Mouse (Mus musculus) neutrophil, adult 59 days (primary cell): ENCODE results near the gene Wdr83. TPM values are rescaled to one million over a fixed set of nuclear protein-coding genes. Genes with fewer than 3 reads are reported as not detected.

Experiments used
- total RNA-seq, 2 experiments: library from RNA; stranded (reverse); gene quantifications; 1 replicate in 1 of 2; 2 replicates in 1 of 2; pipeline ENCODE4 v1.2.4; 2023

Wdr83 gene
- total RNA-seq: 10 to 100 TPM in 1 of 2 experiments, 1 to 10 TPM in 1; 9.7 to 13.2 TPM

DNA sequence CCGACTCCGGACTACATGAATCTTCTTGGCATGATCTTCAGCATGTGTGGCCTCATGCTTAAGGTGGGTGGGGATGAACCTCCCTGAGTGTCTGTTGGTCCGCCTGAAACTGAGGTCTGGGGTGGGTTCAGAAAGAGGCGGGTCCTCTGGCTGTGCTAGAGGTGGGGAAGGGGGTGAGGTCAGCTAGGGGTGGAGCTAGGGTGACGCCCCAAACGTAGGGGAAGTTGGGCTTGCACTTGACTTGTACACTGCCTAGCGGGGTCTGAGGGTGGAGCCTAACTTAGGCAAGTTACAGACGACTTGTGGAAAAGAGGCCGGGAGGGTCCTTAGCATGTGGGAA, at the start of gene Wdr83:
Wdr83 (minus strand) TSS at position 91 of the 340 bp plus-strand sequence.

DNA sequence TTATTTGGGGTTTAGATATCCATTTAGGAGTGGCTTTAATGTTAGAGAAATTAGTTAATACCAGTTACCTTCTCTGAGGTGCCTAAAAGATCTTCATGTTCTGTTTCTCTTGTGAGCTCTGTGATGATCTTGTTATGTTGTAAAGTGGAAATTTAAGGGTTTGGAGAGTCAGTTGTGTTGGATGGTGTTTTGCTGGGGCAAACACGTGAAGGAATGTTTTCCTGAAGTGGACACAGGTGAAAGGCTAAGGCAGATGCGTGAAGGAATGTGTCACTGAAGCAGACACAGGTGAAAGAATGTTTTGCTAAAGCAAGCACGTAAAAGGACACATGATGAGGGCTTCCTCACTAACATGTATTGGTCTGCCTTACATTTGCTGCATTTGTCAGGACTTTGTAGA, 41.9 kb upstream of the Wdr83 start, which contains the start of gene Zfp791:
Zfp791 (minus strand) TSS at position 101 of the 400 bp plus-strand sequence.

GRCm38 (mm10) chr8:85083108-85083813, 2.2 kb upstream of the Wdr83 start, which contains the start of gene Man2b1:
Man2b1 (plus strand) TSS chr8:85083270.

GRCm38 (mm10) chr8:85080532-85081215, 432 bp downstream of the Wdr83 start, which contains the start of gene Wdr83os:
Wdr83os (plus strand) TSS chr8:85080740.

DNA sequence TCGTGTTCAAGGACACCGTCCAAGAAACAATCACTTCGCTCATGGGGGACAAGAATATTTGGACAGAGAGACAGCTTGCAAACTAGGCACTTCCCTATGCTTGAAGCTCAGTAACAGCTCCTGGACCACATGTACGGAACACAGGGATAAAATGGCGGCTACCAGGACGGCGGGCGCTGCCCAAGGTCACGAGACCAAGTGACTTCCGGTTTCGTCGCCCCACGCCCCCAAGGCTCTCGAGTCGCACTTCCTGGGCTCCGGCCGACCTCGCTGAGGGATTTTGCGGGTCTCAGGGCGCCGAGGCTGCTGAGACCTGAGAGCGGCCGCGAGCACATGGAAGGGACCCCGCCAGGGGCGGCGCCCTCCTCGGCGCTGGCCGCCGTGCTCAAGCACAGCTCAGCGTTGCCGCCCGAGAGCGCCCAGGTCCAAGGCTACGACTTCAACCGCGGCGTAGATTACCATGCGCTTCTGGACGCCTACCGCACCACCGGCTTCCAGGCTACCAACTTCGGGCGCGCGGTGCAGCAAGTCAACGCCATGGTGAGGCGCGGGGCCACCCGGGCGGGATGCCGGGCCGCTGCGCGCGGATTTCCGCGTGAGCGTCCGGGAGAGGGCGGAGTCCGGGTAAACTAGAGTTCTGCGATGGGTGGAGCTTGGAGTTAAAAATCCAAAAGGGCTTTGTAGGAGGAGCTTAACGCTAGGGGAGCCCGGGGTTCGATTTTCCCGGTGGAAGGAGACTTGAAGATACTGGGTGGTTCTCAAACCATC, 9.4 kb downstream of the Wdr83 start, which contains the start of gene Dhps:
Dhps (plus strand) TSS at position 244 of the 768 bp plus-strand sequence.

DNA sequence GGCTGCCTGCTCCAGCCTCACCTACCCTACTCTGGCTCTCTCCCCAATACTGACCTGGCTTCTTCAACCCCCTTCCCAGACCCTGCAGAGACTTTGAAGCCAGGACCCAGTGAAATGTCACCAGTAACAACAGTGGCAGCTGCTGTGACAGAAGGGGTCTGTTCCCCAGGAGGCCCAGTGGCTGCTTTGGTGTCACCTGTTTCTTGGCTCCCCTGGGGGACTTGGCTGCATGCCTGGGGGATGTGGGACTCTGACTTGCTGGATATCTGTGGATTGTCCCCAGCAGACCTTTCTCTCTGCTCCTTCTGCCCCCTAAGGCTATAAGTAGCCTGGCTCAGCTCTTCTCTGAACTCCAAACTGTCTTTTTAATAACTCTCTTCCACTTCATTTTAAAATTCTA, 13.1 kb downstream of the Wdr83 start, which contains the start of gene Gm5741:
Gm5741 (minus strand) TSS at position 1 of the 400 bp plus-strand sequence.

DNA sequence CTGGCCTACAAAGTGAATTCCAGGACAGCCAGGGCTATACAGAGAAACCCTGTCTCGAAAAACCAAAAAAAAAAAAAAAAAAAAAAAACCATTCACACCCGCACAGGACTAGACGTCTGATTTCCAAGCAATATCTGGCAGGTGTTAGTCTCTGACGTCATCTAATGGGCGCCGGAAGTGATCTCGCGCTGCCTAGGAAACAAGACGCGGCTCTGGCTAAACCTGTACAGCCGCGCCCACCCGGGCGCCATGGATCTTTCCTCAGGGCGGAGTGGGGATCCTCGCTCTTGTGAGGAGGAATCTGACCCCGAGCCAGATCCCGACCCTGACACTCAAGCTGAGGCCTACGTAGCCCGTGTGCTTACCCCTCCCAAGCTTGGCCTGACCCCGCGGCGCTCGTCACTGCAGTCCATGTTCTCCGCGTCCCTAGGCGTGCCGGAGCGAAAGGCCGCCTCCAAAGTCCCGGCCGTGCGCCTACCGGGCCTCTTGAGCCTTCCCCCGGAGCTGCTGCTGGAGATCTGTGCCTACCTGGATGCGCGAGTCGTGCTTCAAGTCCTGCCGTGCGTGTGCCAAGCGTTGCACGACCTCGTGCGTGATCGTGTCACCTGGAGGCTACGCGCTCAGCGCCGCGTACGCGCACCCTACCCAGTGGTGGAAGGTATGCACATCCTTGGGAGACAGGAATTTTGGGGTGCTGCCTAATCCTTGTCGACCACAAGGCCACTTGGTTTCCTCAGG, 21.1 kb downstream of the Wdr83 start, which contains the start of gene Fbxw9:
Fbxw9 (plus strand) TSS at position 177 of the 738 bp plus-strand sequence.

DNA sequence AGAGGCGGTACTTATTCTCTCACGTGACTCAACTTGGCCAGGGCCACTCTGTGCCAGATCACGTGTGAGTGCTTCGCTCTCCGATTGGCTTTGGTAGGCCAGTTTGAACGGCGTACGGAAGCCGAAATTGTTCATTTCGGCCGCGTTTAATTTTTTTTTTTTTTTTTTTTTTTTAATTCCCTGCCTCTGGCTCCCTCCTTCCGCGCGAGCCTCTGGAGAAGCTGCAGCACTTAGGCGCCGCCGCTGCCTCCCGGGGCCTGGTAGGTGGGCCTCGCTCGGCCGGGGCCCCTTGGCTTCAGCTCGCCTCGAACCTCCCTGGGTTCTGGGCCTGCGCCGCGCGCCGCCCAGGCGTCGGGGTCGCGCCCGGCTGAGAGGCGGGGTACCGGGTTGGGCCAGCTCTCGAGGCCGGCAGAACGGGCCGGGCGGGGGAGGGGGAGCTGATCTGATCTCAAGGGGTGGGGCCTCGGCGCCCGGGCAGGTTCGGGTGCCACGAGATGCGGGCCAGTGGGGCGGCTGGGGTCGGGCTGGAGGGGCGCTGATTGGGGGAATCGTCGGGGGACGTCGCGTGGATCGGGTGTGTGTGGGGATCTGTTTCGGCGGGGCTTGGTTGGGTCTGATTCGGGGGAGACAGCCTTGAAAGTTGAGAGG, 44.3 kb downstream of the Wdr83 start, which contains the start of gene Tnpo2:
Tnpo2 (plus strand) TSS at position 198 of the 648 bp plus-strand sequence.

DNA sequence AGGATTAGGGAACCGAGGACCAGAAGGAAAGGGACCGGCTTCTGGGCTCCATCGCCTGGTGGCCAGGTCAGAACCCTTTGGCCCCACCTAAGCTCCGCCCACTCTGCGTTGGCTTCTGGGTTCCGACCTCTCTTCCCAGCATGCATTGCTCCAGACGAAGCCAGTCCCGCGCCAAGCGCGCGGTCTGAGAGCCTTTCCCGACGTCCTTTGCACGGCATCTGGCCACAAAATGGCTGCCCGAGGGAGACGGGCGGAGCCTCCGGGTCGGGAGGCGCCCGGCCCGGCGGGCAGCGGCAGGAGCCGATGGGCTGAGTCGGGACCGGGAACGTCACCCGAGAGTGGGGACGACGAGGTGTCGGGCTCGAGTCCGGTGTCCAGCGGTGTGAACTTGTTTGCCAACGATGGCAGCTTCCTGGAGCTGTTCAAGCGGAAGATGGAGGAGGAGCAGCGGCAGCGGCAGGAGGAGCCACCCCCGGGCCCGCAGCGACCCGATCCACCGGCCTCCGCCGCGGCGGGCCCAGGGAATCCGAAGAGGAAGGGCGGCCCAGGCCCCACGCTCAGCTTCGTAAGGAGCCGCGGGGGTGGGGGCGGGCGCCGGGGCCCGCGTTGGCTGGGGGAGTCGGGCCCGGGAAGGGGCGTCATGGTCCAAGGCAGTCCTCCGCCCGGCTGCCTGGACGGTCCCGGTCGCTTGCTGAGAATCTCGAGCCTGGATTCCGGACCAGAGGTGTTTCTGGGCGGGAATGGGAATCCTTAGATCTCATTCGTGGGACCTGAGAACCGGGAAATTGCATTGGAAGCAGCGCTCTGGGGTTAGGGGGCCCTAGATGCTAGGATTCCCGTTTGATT, 54.2 kb downstream of the Wdr83 start, which contains the start of gene Trir:
Trir (plus strand) TSS at position 154 of the 846 bp plus-strand sequence.

DNA sequence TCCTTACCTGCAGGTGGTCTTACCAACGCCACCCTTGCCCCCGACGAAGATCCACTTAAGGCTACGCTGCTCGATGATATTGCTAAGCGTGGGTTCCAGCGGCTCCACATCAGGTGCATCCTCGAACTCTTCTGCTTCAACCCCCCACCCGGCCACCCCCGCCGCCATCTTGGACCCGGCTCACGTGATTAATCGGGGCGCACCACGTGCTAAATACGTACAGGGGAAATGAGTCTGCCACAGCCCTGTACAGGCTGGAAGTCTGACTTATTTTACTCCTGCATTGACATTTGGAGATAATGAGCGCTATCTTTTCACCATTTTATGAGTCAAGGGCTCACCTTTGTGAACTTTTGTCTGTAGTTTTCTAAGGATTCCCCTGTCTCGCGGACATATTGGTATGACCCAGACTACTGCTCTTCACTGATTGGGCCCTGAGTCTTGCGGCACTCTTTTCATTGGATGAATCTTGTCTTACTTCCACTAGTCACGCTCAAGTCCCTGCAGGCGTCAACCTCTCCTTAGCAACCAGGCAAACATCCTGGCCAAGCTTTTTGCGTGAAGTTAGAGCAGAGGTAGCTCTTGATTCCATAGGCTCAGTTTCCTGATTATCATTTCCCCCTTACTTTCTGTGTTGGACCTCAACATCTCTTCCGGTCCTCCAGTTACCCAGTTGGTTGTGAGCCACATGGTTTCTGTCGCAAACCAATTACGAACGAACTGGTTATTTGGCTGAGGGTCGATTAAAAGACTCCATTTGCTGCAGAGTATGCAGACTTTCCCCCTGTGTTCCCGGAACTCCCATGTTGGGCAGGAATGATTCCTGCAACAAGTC, 55.8 kb downstream of the Wdr83 start, which contains the start of gene Asna1:
Asna1 (minus strand) TSS at position 184 of the 835 bp plus-strand sequence.

Other genes starting within 250 kb of the Wdr83 start
- 1 to 10 TPM; 6.1 to 6.9 TPM for gene Gadd45gip1, start 249.8 kb downstream of the Wdr83 start, total RNA-seq
- gene Rad23a, start 240.6 kb downstream of the Wdr83 start, total RNA-seq: 10 to 100 TPM; 38.7 to 39.0 TPM
- gene Calr, start 234.4 kb downstream of the Wdr83 start, total RNA-seq: 100 to 1,000 TPM; 286 to 287 TPM
- gene Farsa, start 224.3 kb downstream of the Wdr83 start, total RNA-seq: 10 to 100 TPM; 29.4 to 29.6 TPM
- 10 to 100 TPM; 13.6 to 16.0 TPM for gene Syce2, start 209.2 kb downstream of the Wdr83 start, total RNA-seq
- 1 to 10 TPM; 5.6 TPM for gene Gcdh, start 187.4 kb downstream of the Wdr83 start, total RNA-seq
- 10 to 100 TPM in 1 of 2 experiments, 1 to 10 TPM in 1; 6.4 to 17.8 TPM for gene Klf1, start 179.4 kb downstream of the Wdr83 start, total RNA-seq
- gene Dnase2a, start 172.7 kb downstream of the Wdr83 start, total RNA-seq: 10 to 100 TPM; 19.0 to 25.7 TPM
- not detected for gene Mast1, start 143.9 kb downstream of the Wdr83 start, total RNA-seq
- gene Rtbdn, start 134.3 kb downstream of the Wdr83 start, total RNA-seq: not detected
- gene Gm49661, start 111.9 kb downstream of the Wdr83 start, total RNA-seq: not detected
- 100 to 1,000 TPM in 1 of 2 experiments, 10 to 100 TPM in 1; 83.7 to 137 TPM for gene Prdx2, start 111.7 kb downstream of the Wdr83 start, total RNA-seq
- gene Rnaseh2a, start 111.5 kb downstream of the Wdr83 start, total RNA-seq: 10 to 100 TPM; 32.2 to 37.0 TPM
- 100 to 1,000 TPM; 884 to 937 TPM for gene Junb, start 102.6 kb downstream of the Wdr83 start, total RNA-seq
- gene Hook2, start 90.7 kb downstream of the Wdr83 start, total RNA-seq: 1 to 10 TPM; 1.0 to 1.2 TPM
- not detected for gene Best2, start 66.8 kb downstream of the Wdr83 start, total RNA-seq
- gene Asna1, start 56.0 kb downstream of the Wdr83 start, total RNA-seq: 10 to 100 TPM; 57.0 to 57.8 TPM
- gene Trir, start 54.5 kb downstream of the Wdr83 start, total RNA-seq: 100 to 1,000 TPM; 147 to 163 TPM
- 10 to 100 TPM; 33.7 to 38.2 TPM for gene Tnpo2, start 44.4 kb downstream of the Wdr83 start, total RNA-seq
- 1 to 10 TPM; 4.5 to 5.5 TPM for gene Fbxw9, start 21.3 kb downstream of the Wdr83 start, total RNA-seq
- not detected for gene Gm5741, start 13.3 kb downstream of the Wdr83 start, total RNA-seq
- 10 to 100 TPM; 35.3 to 45.7 TPM for gene Dhps, start 9.5 kb downstream of the Wdr83 start, total RNA-seq
- 10 to 100 TPM; 34.0 to 35.8 TPM for gene Wdr83os, start 566 bp downstream of the Wdr83 start, total RNA-seq
- 100 to 1,000 TPM; 307 to 319 TPM for gene Man2b1, start 2.0 kb upstream of the Wdr83 start, total RNA-seq
- gene Zfp791, start 41.8 kb upstream of the Wdr83 start, total RNA-seq: not detected
- not detected for gene Cks1brt, start 70.6 kb upstream of the Wdr83 start, total RNA-seq
- not detected for gene Olfr371, start 144.7 kb upstream of the Wdr83 start, total RNA-seq
- 10 to 100 TPM; 34.1 to 34.6 TPM for gene Orc6, start 218.3 kb upstream of the Wdr83 start, total RNA-seq
- gene Vps35, start 218.5 kb upstream of the Wdr83 start, total RNA-seq: 10 to 100 TPM; 74.0 to 89.6 TPM